Mouse (Mus musculus) left cerebral cortex, postnatal 10 days (tissue): ENCODE data around the gene Abr. TPM values are rescaled to one million over a fixed set of nuclear protein-coding genes. Genes with fewer than 3 reads are reported as not detected.

Experiments used
- DNase-seq, 2 experiments: peaks; one replicate each; pipeline ENCODE4 v3.0.0; 2021 to 2022; ENCODE audit warnings: low spot score in 2 of 2, mixed read lengths in 1 of 2; ENCODE audit errors: extremely low spot score in 1 of 2
- intact Hi-C: fragments of 180-260 bp; cut with DNase I; formaldehyde crosslinking; loops from one replicate; pipeline ENCODE4 v1.15.1; 2025
- total RNA-seq, 2 experiments: library from RNA; stranded (reverse); gene quantifications; 2 replicates each; pipeline ENCODE4 v1.2.3; 2021

Gene Abr
- total RNA-seq, 2 experiments from 2014 or later = 322 to 328 TPM

DNA sequence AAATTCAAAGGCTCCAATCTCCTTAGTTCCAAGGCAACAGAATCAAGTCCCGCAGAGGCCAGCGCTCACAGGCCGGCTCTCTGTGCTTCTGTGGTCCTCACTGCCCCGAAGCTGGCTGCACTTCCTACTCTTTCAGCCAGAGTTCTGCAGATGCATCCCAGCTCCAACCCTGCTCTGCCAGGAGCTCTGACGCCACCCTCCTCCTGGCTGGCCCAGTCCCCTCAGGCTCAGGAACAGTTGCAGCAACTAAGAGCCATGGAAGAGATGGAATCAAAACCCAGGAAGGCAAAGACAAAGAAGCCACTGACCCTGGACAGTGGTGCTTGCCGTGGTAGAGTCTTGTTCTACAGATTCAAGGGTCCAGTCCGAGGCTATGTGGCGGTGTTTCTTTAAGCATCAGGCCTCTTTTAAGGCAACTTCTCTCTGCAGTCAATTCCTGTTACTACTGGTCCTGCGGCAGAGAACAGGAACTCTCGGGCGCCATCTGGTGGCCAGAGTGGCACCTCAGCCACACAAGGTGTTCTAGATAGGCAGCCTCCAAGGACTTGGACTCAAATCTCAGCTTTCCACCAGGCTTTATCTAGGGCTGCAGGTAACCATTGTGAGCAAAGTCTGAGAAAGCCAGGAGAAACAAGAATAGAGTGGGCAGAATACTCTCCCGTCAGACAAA, 44.4 kb downstream of the Abr start:
- intact Hi-C loops = loop anchor here (10.0 kb wide), 3 partner anchors 53 to 123 kb away; no protein-coding TSS in a partner anchor
- peak; percentile 89 to 92 for DNase-seq

DNA sequence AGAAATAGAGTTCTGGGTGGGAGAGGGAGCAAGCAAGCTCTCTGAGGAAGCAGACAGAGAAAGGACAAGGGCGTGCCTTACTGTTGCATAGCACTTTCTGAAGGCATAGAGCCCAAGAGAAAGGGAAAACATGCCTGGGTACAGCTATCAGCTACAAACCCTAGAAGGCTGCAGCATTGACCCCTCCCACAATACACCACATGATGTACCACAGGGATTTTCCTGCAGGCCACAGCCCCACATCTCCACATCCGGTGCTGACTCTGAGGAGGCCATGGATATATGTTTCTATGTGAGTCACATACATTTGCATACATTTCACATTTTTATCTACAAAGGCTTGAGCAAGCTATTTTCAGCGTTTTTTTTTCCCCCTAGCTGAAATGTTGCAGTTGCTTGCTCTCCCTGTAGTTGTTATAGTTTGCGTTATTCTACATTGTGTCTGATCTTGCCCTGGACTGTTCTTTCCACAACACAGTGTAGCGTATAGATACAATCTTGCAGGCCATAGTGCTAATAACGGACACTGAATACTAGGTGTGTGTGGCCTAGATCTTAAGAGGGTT, 49.2 kb downstream of the Abr start:
- DNase-seq = peak in 1 of 2 experiments; percentile 34
- intact Hi-C loops = loop anchor here (10.0 kb wide), 3 partner anchors 48 to 118 kb away; no protein-coding TSS in a partner anchor

DNA sequence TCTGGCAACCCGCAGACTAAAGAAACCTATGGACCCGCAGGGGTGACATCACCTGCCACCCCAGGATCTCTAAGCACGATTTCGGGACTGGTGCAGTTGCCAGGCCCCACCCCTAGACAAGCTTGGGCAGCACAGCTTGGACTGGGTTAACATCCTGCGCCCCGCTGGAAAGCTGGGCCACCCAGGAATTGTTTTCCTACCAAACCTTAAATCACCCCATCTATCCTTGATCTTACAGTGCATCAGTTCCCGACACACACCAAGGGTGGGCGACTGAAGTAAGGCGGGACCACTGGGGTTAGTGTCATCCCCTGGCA, 50.5 kb downstream of the Abr start:
- intact Hi-C loops = loop anchor here (10.0 kb wide), 3 partner anchors 47 to 117 kb away; no protein-coding TSS in a partner anchor

DNA sequence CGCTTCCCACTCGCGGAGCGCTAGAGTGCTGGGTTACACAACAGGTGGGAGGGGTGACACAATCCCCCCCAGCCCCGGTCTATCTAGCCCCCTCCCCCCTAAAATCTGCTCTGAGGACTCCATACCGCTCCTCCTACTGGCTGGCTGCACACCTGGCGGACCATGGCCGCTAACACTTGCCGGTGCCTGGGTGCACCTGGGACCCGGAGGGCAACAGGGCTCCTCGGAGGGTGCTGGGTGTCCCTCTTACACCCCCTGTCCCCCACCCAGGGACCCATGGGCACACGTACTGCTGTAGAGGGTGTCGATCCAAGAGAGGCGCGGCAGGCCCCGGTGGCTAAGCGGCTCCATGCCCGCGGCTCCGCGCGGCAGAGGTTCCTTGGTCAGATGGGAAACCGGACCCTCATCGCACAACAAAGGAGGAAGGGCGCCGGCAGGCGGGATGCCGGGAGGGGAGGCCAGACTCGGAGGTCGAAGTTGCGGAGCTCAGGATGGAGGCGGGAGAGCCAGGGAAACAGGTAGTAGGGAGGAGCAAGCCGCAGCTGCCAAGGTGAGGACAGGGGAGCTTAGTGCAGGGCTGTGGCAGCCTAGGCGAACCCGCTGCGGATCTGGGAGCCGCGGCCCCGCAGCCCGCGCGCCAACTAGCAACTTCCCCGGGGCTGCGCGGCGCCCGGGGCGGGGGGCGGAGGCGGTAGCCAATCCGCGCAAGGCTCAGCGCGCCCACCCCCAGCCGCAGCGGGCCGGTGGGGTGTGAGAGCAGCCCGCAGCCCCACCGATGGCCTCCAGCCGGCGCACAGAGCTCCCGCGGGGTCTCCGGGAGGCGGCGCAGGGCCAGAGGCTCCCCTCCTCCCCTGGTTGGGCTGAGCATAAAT, 51.1 kb downstream of the Abr start:
- DNase-seq = peak; percentile 49 to 85
- intact Hi-C loops = loop anchor here (10.0 kb wide), 3 partner anchors 46 to 116 kb away; no protein-coding TSS in a partner anchor

More for the DNA sequence above, 50.5 kb downstream of the Abr start:
- no peak for DNase-seq

DNA sequence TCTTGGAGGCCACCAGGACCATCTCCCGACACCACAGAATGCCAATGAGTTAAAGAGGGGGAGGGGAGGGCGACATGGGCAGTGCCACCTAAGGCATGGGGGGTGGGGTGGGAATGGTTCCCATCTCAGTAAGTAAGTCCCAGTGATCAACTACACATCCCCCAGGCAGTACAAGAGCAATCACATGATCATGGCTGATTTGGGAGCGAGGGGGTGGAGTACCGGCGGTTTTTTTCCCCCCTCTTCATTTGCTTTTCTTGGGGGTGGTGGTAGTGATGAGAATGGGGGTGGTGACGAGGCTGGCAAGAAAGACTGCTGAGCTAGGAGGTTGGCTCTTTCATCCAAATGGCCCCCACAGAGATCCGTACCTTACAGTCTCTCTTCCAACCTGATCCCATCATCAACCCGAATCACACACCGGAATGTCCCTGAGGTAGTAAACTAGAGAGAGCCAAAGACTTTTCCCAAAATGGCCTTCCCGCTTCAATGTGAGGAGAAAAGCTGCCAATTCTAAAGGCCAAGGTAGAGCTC, 51.8 kb downstream of the Abr start:
- peak in 1 of 2 experiments; percentile 46 for DNase-seq
- intact Hi-C loops = loop anchor here (10.0 kb wide), 3 partner anchors 45 to 115 kb away; no protein-coding TSS in a partner anchor

DNA sequence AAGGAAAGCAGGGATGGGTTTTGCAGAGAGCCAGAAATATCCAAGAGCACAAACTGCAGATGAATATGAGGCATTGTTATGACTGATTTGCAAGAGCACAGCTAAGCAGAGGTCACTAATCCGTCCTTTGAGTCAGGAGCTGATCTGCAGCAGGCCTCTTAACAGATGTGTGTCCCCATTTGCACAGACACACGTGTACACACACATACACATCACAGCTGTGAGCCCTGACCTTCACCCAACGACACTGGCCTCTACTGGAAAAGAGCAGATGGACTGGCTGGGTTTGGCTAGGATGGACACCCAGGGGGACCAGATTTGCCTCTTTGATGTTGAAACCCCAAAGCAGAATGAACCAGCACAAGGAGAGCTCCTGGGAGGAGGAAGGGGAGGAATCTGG, 52.7 kb downstream of the Abr start:
- intact Hi-C loops = no loop called here
- DNase-seq = no peak

DNA sequence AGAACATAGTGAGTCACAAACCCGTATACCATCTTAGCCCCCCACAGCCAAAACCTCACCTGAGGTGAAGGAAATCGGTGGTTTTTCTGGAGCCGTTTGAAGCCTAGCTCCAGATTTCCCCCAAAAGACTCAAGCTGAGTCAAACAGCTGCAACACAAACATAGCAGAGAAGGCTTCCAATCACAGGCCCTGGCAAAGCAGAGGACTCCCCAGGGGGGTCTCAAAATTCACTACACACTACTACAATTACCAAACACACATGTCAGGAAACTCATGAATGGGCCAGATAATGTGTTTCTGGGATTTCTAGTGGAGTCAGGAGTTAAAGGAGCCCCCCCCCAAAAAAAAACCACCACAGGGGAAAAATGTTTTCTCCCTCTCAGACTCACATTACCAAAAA, 56.0 kb downstream of the Abr start:
- no peak for DNase-seq
- intact Hi-C loops = no loop called here

DNA sequence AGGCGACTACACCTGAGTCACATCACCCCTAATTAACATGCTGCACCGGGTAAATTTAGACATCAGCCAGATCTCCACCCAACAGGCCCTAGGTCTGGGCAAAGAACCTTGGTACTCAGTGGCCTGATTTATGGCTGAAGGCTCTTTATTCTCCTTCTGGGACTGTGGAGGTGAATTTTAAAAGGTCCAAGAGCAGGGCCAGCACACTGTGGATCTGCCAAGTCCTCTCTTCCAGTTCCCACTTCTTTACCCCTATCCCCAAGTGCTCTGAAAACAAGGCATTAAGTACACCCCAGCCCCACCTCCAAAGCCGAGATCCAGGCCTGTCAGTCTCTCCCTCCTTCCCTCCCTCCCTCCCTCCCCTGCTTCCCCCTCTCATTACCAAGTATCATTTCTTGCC, 59.5 kb downstream of the Abr start:
- DNase-seq = no peak
- intact Hi-C loops = no loop called here

DNA sequence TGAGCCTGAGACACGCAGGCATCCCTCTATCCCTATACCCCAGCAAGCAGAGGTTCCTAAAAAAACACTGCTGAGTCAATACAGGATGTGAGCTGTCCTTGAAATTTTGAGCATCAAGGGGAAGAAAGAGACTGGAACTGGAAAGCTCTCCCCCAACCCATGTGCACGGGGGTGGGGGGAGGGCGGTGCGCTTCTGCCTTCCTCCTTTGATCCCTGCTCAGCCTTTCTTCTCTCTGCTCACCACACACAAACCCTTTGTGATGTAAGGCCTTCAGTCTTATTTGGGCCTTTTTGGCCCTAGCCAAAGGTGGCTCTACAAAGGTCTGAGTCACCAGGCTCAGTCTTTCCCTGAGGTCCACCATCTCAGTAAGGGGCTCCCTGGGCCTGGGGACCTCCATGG, 59.9 kb downstream of the Abr start:
- DNase-seq = no peak
- intact Hi-C loops = no loop called here

DNA sequence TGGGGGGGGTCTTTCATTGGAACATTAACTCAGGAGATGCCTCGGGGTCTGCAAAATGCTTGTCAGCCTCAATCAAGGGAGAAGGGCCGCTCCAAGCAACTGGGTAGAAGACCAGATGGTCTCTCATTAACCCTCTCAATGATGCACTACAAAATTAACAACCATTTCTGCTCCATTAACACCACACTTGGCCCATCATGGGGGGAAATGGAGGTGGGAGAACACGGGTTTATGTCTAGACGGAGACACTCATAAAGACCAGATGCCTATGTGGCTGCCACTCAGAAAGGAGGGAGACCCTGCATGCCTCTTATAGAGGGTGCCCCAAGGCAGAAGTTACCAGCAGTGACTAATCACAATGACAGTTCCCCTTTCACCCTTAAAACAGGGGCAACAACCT, 64.3 kb downstream of the Abr start:
- intact Hi-C loops = no loop called here
- DNase-seq = no peak

DNA sequence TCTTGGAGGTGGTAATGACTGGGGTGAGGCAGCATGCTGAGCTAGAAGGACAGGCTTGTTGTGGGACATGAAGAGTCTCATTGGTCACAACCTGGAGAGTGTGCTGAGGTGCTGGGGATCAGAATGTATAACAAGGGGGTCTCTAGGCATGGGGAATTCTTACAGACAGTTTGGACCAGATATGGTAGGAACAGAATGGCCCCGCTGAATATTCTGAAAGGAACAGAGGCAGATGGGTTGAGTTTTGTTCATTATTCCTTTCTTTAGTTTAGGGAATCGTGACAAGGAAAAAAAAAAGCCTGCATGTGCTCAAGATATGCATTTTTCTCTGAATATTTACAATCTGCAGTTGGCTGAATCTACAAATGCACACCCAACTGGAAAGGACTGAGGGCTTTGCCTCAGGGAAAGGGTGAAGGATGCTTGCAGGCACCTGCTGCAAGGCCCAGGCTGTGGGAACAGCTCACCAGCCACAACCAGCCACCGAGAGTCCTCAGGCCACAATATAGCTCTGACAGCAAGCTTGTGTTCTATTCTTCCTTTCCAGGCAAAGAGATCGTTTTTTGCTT, 73.9 kb downstream of the Abr start:
- no peak for DNase-seq
- intact Hi-C loops = loop anchor here (10.0 kb wide), 1 partner anchor 97 kb away; no protein-coding TSS in a partner anchor

DNA sequence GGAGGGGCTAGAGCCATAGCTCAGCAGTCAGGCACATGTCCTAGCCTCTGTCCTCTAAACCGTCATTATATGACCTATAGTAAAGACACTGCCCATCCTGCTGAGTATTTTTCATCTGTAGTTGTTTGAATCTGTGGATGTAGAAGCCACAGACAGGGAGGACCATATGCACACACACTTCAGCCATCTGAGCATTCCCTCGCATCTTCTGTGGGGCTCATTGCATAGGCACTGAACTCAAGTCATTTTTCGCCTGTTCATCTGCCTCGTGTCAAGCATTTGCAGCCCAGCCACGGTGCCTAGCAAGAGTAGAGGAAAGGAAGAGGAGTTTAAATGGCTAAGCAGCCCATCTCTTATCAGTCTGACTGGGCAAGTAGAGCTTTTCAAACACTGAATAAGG, 74.7 kb downstream of the Abr start:
- intact Hi-C loops = loop anchor here (10.0 kb wide), 1 partner anchor 97 kb away; no protein-coding TSS in a partner anchor
- DNase-seq = no peak

DNA sequence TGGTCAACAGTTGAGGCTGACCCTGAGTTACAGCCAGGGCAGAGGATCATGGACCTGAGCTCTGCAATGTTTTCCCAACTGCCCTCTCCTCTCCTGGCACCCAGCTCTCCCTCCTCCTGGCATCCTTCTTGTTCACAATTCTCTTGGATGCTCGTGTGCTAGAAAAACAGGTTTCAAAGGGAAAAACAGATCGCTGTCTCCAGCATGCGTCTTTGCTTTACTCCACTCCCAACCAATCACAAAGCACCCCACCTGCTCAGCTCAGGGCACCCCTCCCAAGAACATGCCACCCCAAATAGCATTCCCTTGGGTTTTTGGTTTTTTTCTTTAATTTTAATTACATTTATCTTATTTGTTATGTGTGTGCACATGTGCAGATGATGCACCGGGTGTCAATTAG, 75.7 kb downstream of the Abr start:
- intact Hi-C loops = loop anchor here (10.0 kb wide), 1 partner anchor 98 kb away; no protein-coding TSS in a partner anchor
- DNase-seq = no peak

DNA sequence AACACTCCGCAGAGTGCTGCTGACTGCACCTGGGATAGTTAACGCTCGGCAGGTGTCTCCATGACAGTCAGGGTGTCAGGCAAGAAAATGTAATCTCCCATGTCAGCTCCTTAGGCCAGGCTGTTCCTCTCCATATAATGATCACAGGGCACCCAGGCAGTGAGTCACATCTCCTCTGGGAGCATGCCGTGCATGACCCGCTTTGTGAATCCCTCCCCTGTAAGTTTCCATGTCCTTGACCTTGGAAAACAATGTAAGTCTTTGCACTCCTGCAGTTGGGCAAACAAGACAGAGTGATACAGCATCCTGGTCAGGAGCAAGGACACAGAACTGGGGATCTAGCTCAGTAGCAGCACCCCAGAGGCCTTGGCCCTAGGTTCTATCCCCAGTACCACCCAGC, 78.8 kb downstream of the Abr start:
- no peak for DNase-seq
- intact Hi-C loops = loop anchor here (10.0 kb wide), 1 partner anchor 102 kb away; no protein-coding TSS in a partner anchor

DNA sequence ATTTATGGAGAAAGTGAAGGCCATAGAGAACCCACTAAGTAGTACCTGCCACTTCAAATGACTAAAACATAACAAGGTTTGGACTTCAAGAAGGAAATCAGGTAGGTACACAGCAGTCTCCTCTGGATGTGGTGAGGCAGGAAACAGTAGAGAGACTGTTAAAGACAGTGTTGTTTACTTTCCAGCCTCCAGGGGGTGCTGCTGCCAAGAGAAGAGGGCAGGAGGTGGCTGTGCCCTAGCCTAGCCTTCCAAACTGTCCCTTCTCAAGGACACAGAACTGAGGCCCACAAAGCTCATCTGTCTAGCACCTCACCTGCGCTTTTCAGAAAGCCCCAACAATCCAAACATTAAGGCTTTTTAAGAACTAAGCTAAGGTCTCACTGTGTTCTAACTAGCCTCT, 81.1 kb downstream of the Abr start:
- peak in 1 of 2 experiments; percentile 68 for DNase-seq
- intact Hi-C loops = loop anchor here (10.0 kb wide), 1 partner anchor 104 kb away; no protein-coding TSS in a partner anchor

DNA sequence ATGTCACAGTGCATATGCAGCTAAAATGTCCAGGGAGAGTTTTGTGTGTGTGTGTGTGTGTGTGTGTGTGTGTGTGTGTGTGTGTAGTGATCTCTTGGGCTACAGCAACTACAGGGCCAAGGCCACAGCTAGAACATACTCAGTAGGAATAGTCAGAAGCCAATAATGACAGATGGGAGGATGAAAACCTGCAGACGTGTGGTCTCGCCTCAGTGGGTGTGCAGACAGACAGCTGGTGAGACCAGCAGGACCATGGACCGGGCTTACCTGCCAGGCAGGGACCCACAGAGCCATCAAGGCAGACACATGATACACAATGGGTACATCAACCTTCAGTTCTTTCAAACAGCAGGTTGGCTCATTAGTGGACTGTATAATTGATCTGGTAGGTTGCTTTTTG, 84.7 kb downstream of the Abr start:
- DNase-seq = no peak

DNA sequence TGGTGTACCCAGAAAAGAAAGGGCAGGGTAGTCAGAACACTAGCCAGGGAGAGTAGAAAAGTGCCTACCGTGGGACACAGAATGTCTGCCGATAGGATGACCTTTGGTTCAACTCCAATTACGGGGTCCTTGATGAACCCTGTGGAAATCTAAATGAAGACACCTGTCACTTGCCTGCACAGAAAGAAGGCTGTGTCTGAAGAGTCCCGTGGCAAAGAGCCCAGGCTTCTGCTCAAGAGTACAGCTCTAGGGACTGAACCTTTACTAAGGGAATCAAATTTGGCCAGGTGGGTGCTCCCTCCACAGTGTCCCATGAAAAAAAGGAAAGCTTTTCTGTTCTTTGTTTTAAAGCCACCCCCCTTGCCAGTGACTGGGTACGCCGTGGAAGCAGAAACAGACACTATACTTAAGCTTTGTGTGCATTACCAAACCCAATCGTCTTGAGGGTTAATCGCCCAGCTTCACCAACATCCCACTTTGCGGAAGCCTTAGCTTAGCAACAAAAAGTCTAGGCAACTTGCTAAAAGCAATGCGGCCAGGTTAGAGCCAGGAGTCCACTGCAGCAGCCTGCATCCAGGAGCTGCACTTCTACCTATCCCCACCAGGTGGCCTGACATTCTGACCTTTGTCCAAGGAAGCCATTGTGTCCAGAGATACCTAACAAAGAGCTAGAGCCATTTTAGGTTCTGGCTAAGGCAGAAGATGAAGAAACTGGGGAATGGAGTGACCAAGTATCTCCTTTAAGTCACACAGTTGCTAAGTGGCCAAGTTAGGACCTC, 85.3 kb downstream of the Abr start:
- intact Hi-C loops = no loop called here

More for the DNA sequence above, 84.7 kb downstream of the Abr start:
- intact Hi-C loops = no loop called here

DNA sequence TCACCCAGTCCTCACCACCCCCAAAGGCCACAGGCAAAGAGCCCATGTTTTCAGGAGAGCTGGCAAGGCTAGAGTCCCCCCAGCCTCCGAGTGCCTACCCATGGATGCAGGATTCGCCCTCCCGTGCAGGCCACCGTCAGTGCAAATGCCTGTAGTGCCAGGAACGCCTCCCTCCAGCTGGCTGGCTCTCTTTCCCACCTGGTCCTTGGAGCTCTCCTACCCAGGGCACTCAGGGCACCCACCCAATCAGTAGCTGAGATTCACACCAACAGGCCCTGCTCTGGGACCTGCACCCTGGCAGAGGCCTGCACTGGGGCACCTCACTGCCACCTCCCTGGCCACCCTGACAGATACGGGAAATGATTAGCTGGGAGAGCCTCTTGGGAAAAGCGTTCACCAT, 90.1 kb downstream of the Abr start:
- no peak for DNase-seq
- intact Hi-C loops = no loop called here

More for the DNA sequence above, 85.3 kb downstream of the Abr start:
- DNase-seq = no peak
